Mouse (Mus musculus) ES-E14 (cell line): ENCODE measurements around the gene Oxa1l. TPM values are rescaled to one million over a fixed set of nuclear protein-coding genes. Genes with fewer than 3 reads are reported as not detected.

Experiments used
- DNase-seq: peaks from one replicate; pipeline ENCODE4 v3.0.0-alpha.2; 2013; ENCODE audit warnings: low read depth, low spot score
- H3K27ac ChIP-seq: 2 replicates; pipeline ENCODE4 v1.5.1; 2012; ENCODE audit warnings: low read depth, mild to moderate bottlenecking, low read length, moderate library complexity, mixed read lengths; ENCODE audit not compliant: poor library complexity, insufficient read depth, severe bottlenecking
- H3K36me3 ChIP-seq: 2 replicates; pipeline ENCODE4 v1.6.1; 2012; ENCODE audit warnings: mild to moderate bottlenecking, low read length, moderate library complexity, mixed read lengths; ENCODE audit not compliant: control insufficient read depth, poor library complexity, insufficient read depth, severe bottlenecking
- H3K4me1 ChIP-seq, 2 experiments: fragments of 150-350 bp in 1 of 2; sonication (generic) in 1 of 2; 2 replicates each; pipeline ENCODE4 v1.6.1; 2012; ENCODE audit warnings: low read length in 2 of 2, mild to moderate bottlenecking in 1 of 2, mixed read lengths in 1 of 2; ENCODE audit not compliant: control insufficient read depth in 2 of 2, insufficient read depth in 2 of 2, poor library complexity in 1 of 2
- H3K4me3 ChIP-seq, 2 experiments: fragments of 150-350 bp in 1 of 2; sonication (generic) in 1 of 2; 2 replicates each; pipeline ENCODE4 v1.5.1; 2012; ENCODE audit warnings: low read length in 2 of 2, low read depth in 1 of 2, mild to moderate bottlenecking in 1 of 2, mixed read lengths in 1 of 2; ENCODE audit not compliant: insufficient read depth in 1 of 2, poor library complexity in 1 of 2, severe bottlenecking in 1 of 2
- H3K9ac ChIP-seq: 2 replicates; pipeline ENCODE4 v1.6.1; 2012; ENCODE audit warnings: low read depth, mild to moderate bottlenecking, low read length, mixed read lengths; ENCODE audit not compliant: poor library complexity, insufficient read depth, severe bottlenecking
- H3K9me3 ChIP-seq: fragments of 150-350 bp; sonication (generic); 2 replicates; pipeline ENCODE4 v1.6.1; 2012; ENCODE audit warnings: low read depth, mild to moderate bottlenecking, low read length; ENCODE audit not compliant: control insufficient read depth, insufficient read depth
- CHD2 ChIP-seq: IDR thresholded peaks from 2 replicates; pipeline ENCODE4 v1.6.1; 2014; ENCODE audit warnings: mild to moderate bottlenecking, low read depth, low read length, inconsistent platforms
- HCFC1 ChIP-seq: IDR thresholded peaks from 2 replicates; pipeline ENCODE4 v1.6.1; 2012; ENCODE audit warnings: low read length, inconsistent platforms, borderline replicate concordance; ENCODE audit not compliant: insufficient read depth
- MAFK ChIP-seq: IDR thresholded peaks from 2 replicates; pipeline ENCODE4 v1.6.1; 2014; ENCODE audit warnings: mild to moderate bottlenecking, low read depth, low read length, inconsistent platforms; ENCODE audit not compliant: insufficient read depth
- ZC3H11A ChIP-seq: IDR thresholded peaks from 2 replicates; pipeline ENCODE4 v1.6.1; 2012; ENCODE audit warnings: low read depth, mild to moderate bottlenecking, inconsistent platforms, low read length, borderline replicate concordance
- ZNF384 ChIP-seq: IDR thresholded peaks from 2 replicates; pipeline ENCODE4 v1.6.1; 2012; ENCODE audit warnings: low read depth, low read length, inconsistent platforms
- in situ Hi-C, 2 experiments: fragments of 600-800 bp; cut with MboI; formaldehyde crosslinking; loops; one replicate each; pipeline ENCODE4 v1.15.1; 2025; ENCODE audit warnings: low sequenced_read_pairs in 2 of 2, inconsistent platforms in 1 of 2; ENCODE audit not compliant: unreplicated experiment in 2 of 2
- total RNA-seq: library from RNA; depleted of rRNA; stranded (reverse); fragments of 300-350 nt; gene quantifications from 2 replicates; pipeline ENCODE4 v1.2.3, GENCODE M21; 2012

The Oxa1l gene
- total RNA-seq, 1 experiment, result 28.7 TPM

- DNase-seq, result no peak
- in situ Hi-C loops, result no loop called here
Observed at GRCm38 (mm10) chr14:54409057-54409645, 48.5 kb downstream of the Oxa1l start.

GRCm38 (mm10) chr14:54409980-54410810 lies 49.6 kb downstream of the Oxa1l start:
- in situ Hi-C loops, result no loop called here
- H3K9me3 ChIP-seq, result no peaks in the 10 kb centered on the region
- H3K27ac ChIP-seq, result peak overlapping the region; percentile 93; the same call in 1 of the 2 replicates
- TF ChIP-seq HCFC1 (no peak), ZC3H11A (no peak), CHD2 (no peak), ZNF384 (no peak), MAFK (no peak)
- peaks cover 7 to 33% of the 10 kb centered on the region in 2 experiments; a peak in 2 of 4 replicates for H3K4me1 ChIP-seq
- H3K4me3 ChIP-seq, result peak overlapping the region; percentile 33 to 42
- no peak for DNase-seq
- H3K9ac ChIP-seq, result peak overlapping the region; percentile 71
- peaks cover 48% of the 10 kb centered on the region for H3K36me3 ChIP-seq

More at GRCm38 (mm10) chr14:54409057-54409645, 48.5 kb downstream of the Oxa1l start:
- Histone ChIP-seq H3K9ac (peak overlapping the region; percentile 71; the same call in 1 of the 2 replicates), H3K36me3 (peaks cover 54% of the 10 kb centered on the region), H3K9me3 (no peaks in the 10 kb centered on the region), H3K4me3 (peak overlapping the region in 1 of 2 experiments; percentile 42; a peak in 2 of 4 replicates), H3K27ac (peak overlapping the region; percentile 93; the same call in 1 of the 2 replicates), H3K4me1 (peaks cover 7 to 34% of the 10 kb centered on the region in 2 experiments; a peak in 2 of 4 replicates)
- TF ChIP-seq HCFC1, result no peak
- TF ChIP-seq MAFK, result no peak
- TF ChIP-seq ZNF384, result peak; percentile 11; the same call in 1 of the 2 replicates
- TF ChIP-seq CHD2, result no peak

- TF ChIP-seq HCFC1 (no peak), ZNF384 (no peak), CHD2 (no peak), ZC3H11A (no peak), MAFK (no peak)
- peak overlapping the region in 1 of 2 experiments; percentile 77; a peak in 2 of 4 replicates for H3K4me3 ChIP-seq
- peak overlapping the region; percentile 64; the same call in 1 of the 2 replicates for H3K9ac ChIP-seq
- in situ Hi-C loops, result no loop called here
- no peaks in the 10 kb centered on the region for H3K9me3 ChIP-seq
- peak overlapping the region; percentile 93 for H3K27ac ChIP-seq
- H3K36me3 ChIP-seq, result peaks cover 31% of the 10 kb centered on the region
- H3K4me1 ChIP-seq, result peaks cover 7 to 23% of the 10 kb centered on the region in 2 experiments; a peak in 2 of 4 replicates
- peak; percentile 80 for DNase-seq
Observed at GRCm38 (mm10) chr14:54412000-54412576, 51.5 kb downstream of the Oxa1l start.

GRCm38 (mm10) chr14:54412629-54413170 lies 52.1 kb downstream of the Oxa1l start:
- H3K27ac ChIP-seq, result peak overlapping the region; percentile 88
- peaks cover 25% of the 10 kb centered on the region for H3K36me3 ChIP-seq
- no peak for DNase-seq
- H3K4me1 ChIP-seq, result peaks cover 7 to 23% of the 10 kb centered on the region in 2 experiments; a peak in 2 of 4 replicates
- H3K9ac ChIP-seq, result peak overlapping the region; percentile 64
- H3K9me3 ChIP-seq, result no peaks in the 10 kb centered on the region
- TF ChIP-seq ZC3H11A (0 out of 2 replicates have a peak, but pooled peaks have one; percentile 17), MAFK (no peak)
- in situ Hi-C loops, result no loop called here
- H3K4me3 ChIP-seq, result peak overlapping the region; percentile 61 to 77
